Mouse (Mus musculus) adrenal gland (tissue): ENCODE data around the gene Rpusd4.

ENCODE experiments used
- intact Hi-C: fragments of 180-260 bp; cut with DNase I; formaldehyde crosslinking; loops from one replicate; pipeline ENCODE4 v1.15.1; 2025
- long read RNA-seq, 2 experiments: library from polyadenylated mRNA; unstranded; transcript quantifications; one replicate each; pipeline ENCODE4 v2.0.0; 2020; ENCODE audit warnings: borderline replicate concordance in 1 of 2; ENCODE audit not compliant: insufficient replicate concordance in 1 of 2

The Rpusd4 gene
- long read RNA-seq, experiment 1, transcript Rpusd4-201 (7 exons, 1,821 nt): major isoform, 6 of 7 reads
- long read RNA-seq, experiment 1, partial matches to known transcripts: 0 of 7 reads
- long read RNA-seq, experiment 1, other reads (novel, unspliced or antisense): 1 of 7 reads
- long read RNA-seq, experiment 2, transcript Rpusd4-201 (7 exons, 1,821 nt): major isoform, 14 of 16 reads
- long read RNA-seq, experiment 2, partial matches to known transcripts: 2 of 16 reads
- long read RNA-seq, experiment 2, other reads (novel, unspliced or antisense): 0 of 16 reads

DNA sequence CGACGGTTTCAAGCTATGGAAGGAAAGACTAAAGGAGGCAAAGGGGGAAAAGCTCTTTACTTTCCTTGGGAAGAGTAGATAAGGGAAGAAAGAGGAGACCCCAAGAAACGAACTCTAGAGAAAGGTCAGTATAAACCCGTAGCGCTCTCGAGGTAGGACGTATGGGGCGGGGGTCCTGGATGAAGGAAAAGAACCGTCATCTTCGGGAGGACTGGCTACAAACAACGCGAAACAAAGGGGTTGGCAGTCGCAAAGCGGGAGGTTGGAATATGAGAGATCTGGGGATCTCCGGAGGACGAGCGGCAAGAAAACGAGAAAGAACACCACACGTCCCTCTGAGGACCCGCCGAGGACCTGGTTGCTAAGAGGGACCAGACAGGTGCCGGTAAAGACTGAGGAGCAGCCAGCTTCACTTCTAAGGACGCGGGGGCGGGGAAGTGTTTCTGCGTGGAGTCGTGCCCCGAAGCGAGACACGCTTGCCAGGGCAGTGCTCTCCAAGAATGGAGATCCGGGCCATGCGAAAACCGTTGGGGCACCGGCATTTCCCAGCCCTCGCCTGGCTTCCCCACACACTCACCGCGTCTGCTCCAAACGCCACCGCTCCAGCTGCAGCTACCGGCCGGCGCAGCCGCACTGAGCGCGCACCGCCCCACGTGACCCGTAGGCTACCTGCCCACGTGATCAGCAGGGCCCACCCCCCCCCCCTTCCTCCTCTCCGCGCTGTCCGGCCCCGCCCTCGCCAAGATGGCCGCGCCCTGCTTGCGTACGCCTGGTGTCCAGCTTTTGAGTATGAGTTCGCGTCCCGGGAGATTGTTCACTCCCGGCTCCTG, at the start of gene Rpusd4, which contains the start of gene Fam118b:
Gene Rpusd4 (plus strand): TSS at position 720 of the 830 bp plus-strand sequence.
Gene Fam118b (minus strand): TSS at position 660 of the 830 bp plus-strand sequence.
- intact Hi-C loops: loop anchor here (5.0 kb wide), 1 partner anchor 55 kb away; the partner anchor contains the start of gene Foxred1

DNA sequence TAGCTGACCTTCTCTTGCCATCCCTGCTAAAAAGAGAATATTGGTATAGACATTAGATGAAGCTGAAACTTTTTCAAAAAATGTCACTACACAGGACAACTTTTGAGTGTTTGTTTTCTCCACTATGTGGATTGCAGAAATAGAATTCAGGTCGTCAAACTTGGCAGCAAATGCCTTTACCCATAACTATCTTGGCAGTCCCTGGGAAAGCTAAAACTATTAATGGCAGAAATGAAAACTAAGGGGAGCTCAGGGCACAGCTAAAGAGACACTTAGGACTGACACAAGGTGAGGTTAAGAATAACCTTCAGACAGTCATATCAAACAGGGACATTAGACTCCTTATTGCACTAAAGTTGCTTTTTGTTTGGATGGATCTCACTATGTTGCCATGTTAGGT, 49.7 kb upstream of the Rpusd4 start:
- intact Hi-C loops: no loop called here

DNA sequence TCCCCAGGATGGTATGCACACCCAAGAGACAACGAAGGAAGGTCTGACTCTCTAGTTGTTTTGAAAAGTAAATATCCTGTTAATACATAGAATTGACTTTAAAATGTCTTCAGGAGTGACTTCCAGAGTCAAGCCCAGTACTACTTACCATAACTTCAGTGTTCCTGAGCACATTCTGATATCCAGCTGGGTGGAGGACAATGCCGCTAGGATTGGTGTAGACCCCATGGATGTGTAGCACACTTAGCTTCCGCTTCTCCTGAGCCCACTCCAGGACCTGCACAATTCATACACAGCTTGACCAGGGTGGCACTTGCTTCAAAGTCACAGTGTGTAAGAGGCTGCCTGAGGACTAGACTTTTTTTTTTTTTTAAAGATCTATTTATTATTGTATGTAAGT, 44.2 kb upstream of the Rpusd4 start:
- intact Hi-C loops: no loop called here

DNA sequence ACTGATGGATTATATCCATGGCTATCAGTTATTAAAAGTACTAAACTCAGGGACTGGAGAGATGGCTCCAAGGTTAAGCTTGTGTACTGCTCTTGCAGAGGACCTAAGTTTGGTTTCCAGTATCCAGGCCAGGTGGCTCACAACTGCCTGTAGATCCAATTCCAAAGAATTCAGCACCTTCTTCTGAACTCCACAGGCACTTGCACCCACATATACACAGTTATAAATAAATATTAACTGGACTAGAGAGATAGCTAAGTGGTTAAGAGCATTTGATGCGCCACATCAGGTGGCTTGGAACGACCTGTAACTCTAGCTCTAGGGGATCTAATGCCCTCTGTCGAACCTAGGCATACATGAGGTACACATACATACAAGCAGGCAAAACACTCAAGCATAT, 39.0 kb upstream of the Rpusd4 start:
- intact Hi-C loops: no loop called here

DNA sequence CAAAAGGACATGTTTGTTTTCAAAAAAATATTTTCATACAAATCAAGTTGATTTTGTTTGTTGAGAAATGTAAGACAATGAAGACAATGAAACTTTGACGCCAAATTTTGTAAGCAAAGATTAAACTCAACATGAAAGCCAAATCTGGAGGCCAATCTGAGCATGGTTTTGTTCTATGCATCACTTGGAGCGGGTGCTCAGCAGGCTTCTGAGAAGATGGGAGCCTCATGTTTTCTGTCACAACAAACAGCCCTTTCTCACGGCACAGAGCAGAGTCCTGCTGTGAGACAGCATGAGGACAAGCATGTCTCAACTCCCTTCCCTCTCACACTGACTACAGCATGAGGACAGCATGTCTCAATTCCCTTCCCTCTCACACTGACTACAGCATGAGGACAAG, 31.7 kb upstream of the Rpusd4 start:
- intact Hi-C loops: no loop called here

GRCm38 (mm10) chr9:35238371-35238770, 29.3 kb upstream of the Rpusd4 start:
- intact Hi-C loops: no loop called here

DNA sequence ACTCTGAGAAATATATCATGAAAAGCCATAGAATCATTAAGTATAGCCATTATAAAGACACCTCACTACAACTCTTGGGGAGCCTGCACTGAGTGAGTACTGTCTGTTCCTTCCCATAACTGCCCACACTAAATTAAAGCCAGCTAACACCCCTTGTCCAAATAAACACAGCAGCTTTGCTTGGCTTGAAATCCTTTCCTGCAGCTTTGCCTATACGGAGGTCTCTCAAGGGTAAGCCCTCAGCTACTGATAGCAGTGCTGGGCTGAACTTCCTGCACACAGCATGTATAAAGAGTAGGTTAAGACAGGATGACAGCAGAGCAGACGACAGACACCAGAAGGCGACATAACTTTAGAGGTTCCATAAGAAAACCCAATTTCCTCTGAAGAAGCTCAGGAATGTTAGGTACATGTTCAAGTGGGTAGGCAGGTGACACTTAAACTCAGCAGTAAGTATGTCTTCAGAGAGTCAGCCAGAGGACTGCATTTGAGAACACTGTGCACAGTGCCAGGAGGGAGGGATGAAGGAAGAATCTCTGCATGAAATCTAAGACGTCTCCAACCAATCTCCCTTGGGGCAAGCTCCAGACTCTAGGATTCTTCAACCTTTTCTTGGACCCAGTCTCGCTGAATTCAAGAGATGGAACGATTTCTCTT, 28.6 kb upstream of the Rpusd4 start:
- intact Hi-C loops: no loop called here

GRCm38 (mm10) chr9:35239734-35240133, 27.9 kb upstream of the Rpusd4 start:
- intact Hi-C loops: no loop called here

DNA sequence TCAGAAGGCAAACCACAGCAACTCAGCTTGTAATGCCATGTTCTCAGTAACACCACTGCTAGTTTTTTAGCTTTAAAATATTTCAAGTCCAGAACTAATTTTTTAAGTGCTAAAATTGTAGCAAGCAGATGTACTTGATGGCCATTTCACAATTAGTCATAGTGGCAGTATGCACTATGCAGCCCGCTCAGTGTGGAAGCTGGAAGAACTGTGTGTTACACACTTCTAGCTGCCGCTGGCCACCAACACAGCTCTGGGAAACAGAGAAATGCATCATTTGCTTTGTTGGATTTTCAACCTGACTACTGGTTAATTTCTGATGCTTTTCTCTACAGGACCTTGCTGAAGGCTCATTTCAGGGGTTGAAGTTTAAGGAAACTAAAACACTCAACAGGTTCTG, 20.3 kb upstream of the Rpusd4 start:
- intact Hi-C loops: no loop called here

DNA sequence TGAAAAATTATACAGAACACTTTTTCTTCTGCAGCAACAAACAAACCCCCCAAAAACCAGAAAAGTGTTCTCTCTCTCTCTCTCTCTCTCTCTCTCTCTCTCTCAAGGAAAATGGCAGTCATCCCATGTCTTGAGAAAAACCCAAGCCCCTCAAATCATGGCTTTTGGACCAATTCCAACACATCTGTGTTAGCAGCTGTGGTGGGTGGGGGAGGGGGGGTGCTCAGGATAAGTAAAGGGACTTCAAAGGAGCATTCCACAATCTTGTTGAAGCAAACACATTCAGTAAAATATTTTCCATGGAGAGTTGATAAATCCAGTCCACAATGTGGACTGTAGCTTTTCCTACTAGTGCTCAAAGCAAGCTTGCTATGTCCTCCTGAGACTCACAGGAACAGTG, 18.2 kb upstream of the Rpusd4 start:
- intact Hi-C loops: no loop called here

DNA sequence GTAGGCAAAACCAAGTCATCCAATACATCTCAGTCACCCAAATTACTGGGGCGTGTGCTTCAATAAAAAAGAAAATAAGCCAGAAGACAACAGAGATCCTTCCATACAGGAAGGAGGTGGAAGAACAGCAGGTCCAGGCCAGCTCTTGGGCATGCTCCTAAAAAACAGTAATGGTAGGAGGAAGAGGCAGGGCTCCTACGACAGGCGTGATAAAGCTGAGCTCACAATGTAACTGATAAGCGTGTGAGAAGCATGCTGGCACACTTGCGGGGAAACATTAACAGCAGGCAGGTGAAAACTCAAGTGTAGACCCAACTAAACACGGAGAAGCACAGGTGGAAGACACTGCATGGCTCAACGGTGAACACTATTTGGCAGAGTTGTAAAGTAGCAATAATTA, 10.3 kb upstream of the Rpusd4 start:
- intact Hi-C loops: no loop called here

GRCm38 (mm10) chr9:35262418-35262817, 5.2 kb upstream of the Rpusd4 start:
- intact Hi-C loops: no loop called here

GRCm38 (mm10) chr9:35263431-35263830, 4.2 kb upstream of the Rpusd4 start:
- intact Hi-C loops: no loop called here

GRCm38 (mm10) chr9:35264509-35264908, 3.2 kb upstream of the Rpusd4 start:
- intact Hi-C loops: no loop called here

GRCm38 (mm10) chr9:35267976-35268715, 481 bp downstream of the Rpusd4 start:
- intact Hi-C loops: loop anchor here (5.0 kb wide), 1 partner anchor 56 kb away; the partner anchor contains the start of gene Foxred1

DNA sequence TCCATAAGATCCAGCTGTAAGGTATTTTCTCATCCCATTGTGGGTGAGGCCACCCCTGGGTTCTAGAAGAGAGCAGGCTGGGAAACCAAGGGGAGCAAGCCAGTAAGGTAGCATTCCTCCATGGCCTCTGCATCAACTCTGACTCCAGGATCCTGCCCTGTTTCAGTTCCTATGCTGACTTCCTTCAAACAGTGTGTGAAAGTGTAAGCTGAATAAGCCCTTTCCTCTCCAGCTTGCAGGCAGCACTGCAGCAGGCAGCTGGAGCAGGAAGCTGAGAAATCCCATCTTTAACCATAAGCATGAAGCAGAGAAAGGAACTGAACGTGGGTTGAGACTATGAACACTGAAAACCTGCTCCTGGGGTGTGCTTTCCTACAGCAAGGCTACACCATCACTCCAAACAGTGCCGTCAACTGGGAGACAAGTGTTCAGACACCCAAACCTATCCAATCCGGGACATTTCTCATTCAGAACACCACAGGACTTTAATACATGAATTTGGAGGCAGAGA, 10.2 kb downstream of the Rpusd4 start:
- intact Hi-C loops: no loop called here

DNA sequence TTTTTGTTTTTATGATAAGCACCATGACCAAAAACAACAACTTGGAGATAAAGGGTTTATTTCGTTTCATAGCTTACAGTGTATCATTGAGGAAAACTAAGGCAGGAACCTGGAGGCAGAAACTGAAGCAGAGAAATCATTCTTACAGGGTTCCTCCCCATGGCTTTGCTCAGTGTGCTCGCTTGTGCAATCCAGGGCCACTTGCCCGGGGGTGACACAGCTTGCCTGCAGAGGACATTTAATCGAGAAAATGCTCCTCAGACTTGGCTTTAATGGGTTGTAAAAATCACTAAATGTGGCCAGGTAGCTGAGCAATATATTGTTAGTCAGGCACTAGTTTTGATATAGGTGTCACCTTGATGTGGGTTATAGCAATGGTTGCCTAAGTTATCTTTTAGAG, 10.8 kb downstream of the Rpusd4 start:
- intact Hi-C loops: no loop called here

- intact Hi-C loops: loop anchor here (2.0 to 5.0 kb wide), 2 partner anchors 240 to 253 kb away; no protein-coding TSS in a partner anchor
Measured at GRCm38 (mm10) chr9:35282006-35282850, 14.6 kb downstream of the Rpusd4 start.

- intact Hi-C loops: loop anchor here (2.0 to 5.0 kb wide), 2 partner anchors 239 to 252 kb away; no protein-coding TSS in a partner anchor
Measured at GRCm38 (mm10) chr9:35282851-35283200, 15.2 kb downstream of the Rpusd4 start.
